Mouse (Mus musculus) heart, postnatal 36 days (tissue): ENCODE data around the gene Oas3. TPM values are rescaled to one million over a fixed set of nuclear protein-coding genes. Genes with fewer than 3 reads are reported as not detected.
"Not testable (repeated sequence)": the region's sequence is repeated elsewhere in the genome, so short reads cannot be mapped to it uniquely, and the experiment has no call there.

Experiments
- DNase-seq, 2 experiments: peaks; one replicate each; pipeline ENCODE4 v3.0.0; 2021 to 2022
- intact Hi-C: fragments of 180-260 bp; cut with DNase I; formaldehyde crosslinking; loops from one replicate; pipeline ENCODE4 v1.15.1; 2025
- total RNA-seq, 2 experiments: library from RNA; stranded (reverse); gene quantifications; 2 replicates each; pipeline ENCODE4 v1.2.3; 2021

Gene Oas3
- total RNA-seq = under 1 TPM in 1 of 2 experiments, not detected in 1; 0.51 TPM

GRCm38 (mm10) chr5:120777478-120777877, at the start of gene Oas3:
Oas3 (minus strand) TSS chr5:120777661.
- intact Hi-C loops = no loop called here
- no peak for DNase-seq

- intact Hi-C loops = no loop called here
- no peak for DNase-seq
These were observed 41.5 kb upstream of the Oas3 start for GRCm38 (mm10) chr5:120818999-120819398.

GRCm38 (mm10) chr5:120815949-120816348, 38.5 kb upstream of the Oas3 start:
- intact Hi-C loops = loop anchor here (1.0 kb wide), 1 partner anchor 118 kb away; no protein-coding TSS in a partner anchor
- DNase-seq = peak; percentile 16 to 28

- intact Hi-C loops = loop anchor here (2.0 kb wide), 1 partner anchor 310 kb away; the partner anchor contains the start of gene Plbd2
These were observed 35.6 kb upstream of the Oas3 start for GRCm38 (mm10) chr5:120813023-120813422.

GRCm38 (mm10) chr5:120811951-120812819, 34.7 kb upstream of the Oas3 start, which contains the start of gene Oas1c:
Oas1c (minus strand) TSS chr5:120812514.
- DNase-seq = peak; percentile 84 to 85
- intact Hi-C loops = loop anchor here (2.0 kb wide), 1 partner anchor 309 kb away; the partner anchor contains the start of gene Plbd2

More at GRCm38 (mm10) chr5:120813023-120813422, 35.6 kb upstream of the Oas3 start:
- no peak for DNase-seq

GRCm38 (mm10) chr5:120809171-120809570, 31.7 kb upstream of the Oas3 start:
- DNase-seq = no peak
- intact Hi-C loops = no loop called here

GRCm38 (mm10) chr5:120806458-120806857, 29.0 kb upstream of the Oas3 start:
- peak; percentile 37 to 58 for DNase-seq
- intact Hi-C loops = no loop called here

- no peak for DNase-seq
- intact Hi-C loops = no loop called here
These were observed 26.1 kb upstream of the Oas3 start for GRCm38 (mm10) chr5:120803596-120803995.

GRCm38 (mm10) chr5:120798943-120799342, 21.5 kb upstream of the Oas3 start:
- intact Hi-C loops = not testable (repeated sequence)

GRCm38 (mm10) chr5:120798147-120798546, 20.7 kb upstream of the Oas3 start:
- DNase-seq, intact Hi-C loops: not testable (repeated sequence)

More at GRCm38 (mm10) chr5:120798943-120799342, 21.5 kb upstream of the Oas3 start:
- not testable (repeated sequence) for DNase-seq

GRCm38 (mm10) chr5:120795480-120796034, 18.1 kb upstream of the Oas3 start, which contains the start of gene Oas1e:
Oas1e (minus strand) TSS chr5:120795530.
- intact Hi-C loops = not testable (repeated sequence)

GRCm38 (mm10) chr5:120793043-120793442, 15.6 kb upstream of the Oas3 start:
- DNase-seq = peak; percentile 19 to 51
- intact Hi-C loops = no loop called here

More at GRCm38 (mm10) chr5:120795480-120796034, 18.1 kb upstream of the Oas3 start, which contains the start of gene Oas1e:
- DNase-seq = not testable (repeated sequence)

GRCm38 (mm10) chr5:120787042-120787441, 9.6 kb upstream of the Oas3 start:
- intact Hi-C loops = no loop called here
- DNase-seq = no peak

- intact Hi-C loops = no loop called here
These were observed 5.0 kb upstream of the Oas3 start for GRCm38 (mm10) chr5:120782446-120782845.

GRCm38 (mm10) chr5:120781646-120782045, 4.2 kb upstream of the Oas3 start:
- intact Hi-C loops = no loop called here
- no peak for DNase-seq

More at GRCm38 (mm10) chr5:120782446-120782845, 5.0 kb upstream of the Oas3 start:
- no peak for DNase-seq

- intact Hi-C loops = no loop called here
- no peak for DNase-seq
These were observed 2.5 kb upstream of the Oas3 start for GRCm38 (mm10) chr5:120779922-120780321.

- intact Hi-C loops = no loop called here
These were observed 1.5 kb upstream of the Oas3 start for GRCm38 (mm10) chr5:120778941-120779340.

GRCm38 (mm10) chr5:120776801-120777200, 660 bp downstream of the Oas3 start:
- intact Hi-C loops = no loop called here

More at GRCm38 (mm10) chr5:120778941-120779340, 1.5 kb upstream of the Oas3 start:
- DNase-seq = no peak

GRCm38 (mm10) chr5:120775287-120775985, 2.0 kb downstream of the Oas3 start:
- intact Hi-C loops = no loop called here
- DNase-seq = no peak

More at GRCm38 (mm10) chr5:120776801-120777200, 660 bp downstream of the Oas3 start:
- DNase-seq = no peak

GRCm38 (mm10) chr5:120769396-120769795, 8.1 kb downstream of the Oas3 start:
- intact Hi-C loops = no loop called here
- no peak for DNase-seq
